Mouse (Mus musculus) liver, adult 2 months (tissue): ENCODE results near the gene Mfsd9.

ENCODE experiments used
- CTCF ChIP-seq: fragments of 200-500 bp; IDR thresholded peaks from 2 replicates; pipeline ENCODE4 v1.5.1; 2011; ENCODE audit warnings: low read depth, low read length, control low read depth
- POLR2A ChIP-seq: fragments of 200-500 bp; IDR thresholded peaks from 2 replicates; pipeline ENCODE4 v1.6.1; 2011; ENCODE audit warnings: low read length, control low read depth; ENCODE audit not compliant: insufficient read depth; ENCODE audit errors: extremely low read depth

DNA sequence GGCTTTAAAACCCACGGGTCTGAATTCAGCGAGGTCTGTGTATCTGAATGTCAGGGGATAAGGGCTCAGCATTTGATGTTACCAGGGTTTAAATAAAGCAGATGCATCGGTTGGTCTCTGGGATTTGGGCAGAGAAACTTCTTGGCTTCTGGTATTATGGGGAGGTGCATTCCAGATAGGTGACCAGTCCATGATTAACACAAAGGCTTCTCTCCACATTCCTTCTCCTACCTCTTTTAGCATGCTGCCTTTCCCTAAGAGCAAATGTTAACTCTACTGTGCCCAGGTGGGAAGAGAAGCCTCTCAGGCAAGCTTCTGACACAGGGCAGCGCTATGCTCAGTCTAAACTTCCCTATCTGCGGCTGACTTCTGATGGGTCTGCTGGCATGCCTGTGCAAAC, 17.3 kb downstream of the Mfsd9 start:
- no peak for TF ChIP-seq POLR2A
- TF ChIP-seq CTCF = no peak
